In genomic region chr14:62898061-62898460, GRCm38 (mm10) we compare ENCODE assay signal across 22 mouse cellular contexts.
"Had no signal": no experiment of that assay in that cellular context is flagged by ENCODE, and none has a peak within 500 bp of the region (broad histone marks: within the 10 kb centered on the region; RNA-seq: fewer than 3 reads in every experiment).

No protein-coding gene starts in this region.

- H3K4me3 ChIP-seq: hindbrain, embryonic 13.5 days; hindbrain, embryonic 15.5 days; layer of hippocampus, adult 2 months; left cerebral cortex, adult 2 months; limb, embryonic 10.5 days; limb, embryonic 12.5 days; liver, embryonic 13.5 days had no signal

- H3K36me3 ChIP-seq: hindbrain, embryonic 13.5 days; hindbrain, embryonic 15.5 days; limb, embryonic 12.5 days; liver, embryonic 13.5 days had no signal

- ATAC-seq: hindbrain, postnatal 0 days; intestine, embryonic 16.5 days had no signal

- H3K9ac ChIP-seq: hindbrain, embryonic 13.5 days; hindbrain, embryonic 15.5 days; limb, embryonic 12.5 days; liver, embryonic 13.5 days had no signal

- H3K27ac ChIP-seq: hindbrain, embryonic 13.5 days; hindbrain, embryonic 15.5 days; hindbrain, postnatal 0 days; layer of hippocampus, adult 2 months; left cerebral cortex, adult 2 months; limb, embryonic 10.5 days; limb, embryonic 12.5 days; liver, embryonic 13.5 days had no signal

- H3K27me3 ChIP-seq: hindbrain, embryonic 13.5 days; hindbrain, embryonic 15.5 days; limb, embryonic 12.5 days; liver, embryonic 13.5 days had no signal

- DNase-seq: gastrocnemius, postnatal 14 days; gastrocnemius, postnatal 36 days; heart, adult 18-20 months; heart, postnatal 10 days; heart, postnatal 36 days; kidney, adult 11 months; kidney, adult 2 months; kidney, postnatal 10 days; kidney, postnatal 25 days; kidney, postnatal 4 days; liver; liver, embryonic 13.5 days had no signal

- H3K4me2 ChIP-seq: heart, embryonic 11.5 days; hindbrain, embryonic 13.5 days; hindbrain, embryonic 15.5 days; limb, embryonic 12.5 days; liver, embryonic 11.5 days; liver, embryonic 13.5 days had no signal

- H3K9me3 ChIP-seq: hindbrain, embryonic 13.5 days; hindbrain, embryonic 15.5 days; limb, embryonic 10.5 days; limb, embryonic 12.5 days; liver, embryonic 13.5 days had no signal

- H3K4me1 ChIP-seq: hindbrain, embryonic 15.5 days had no signal
